Mouse (Mus musculus) induced T-regulatory cell, adult 2 months (primary cell): Measurements from ENCODE around the gene Mcm8.
A peak's percentile ranks its signal among the peaks of the same experiment; 100 is the strongest.

Source experiments
- DNase-seq: peaks from one replicate; pipeline ENCODE4 v3.0.0-alpha.2; 2012; ENCODE audit warnings: low read depth

The Mcm8 gene

GRCm38 (mm10) chr2:132815608-132816314 is at the start of gene Mcm8, which contains the start of gene Trmt6:
TSS of gene Mcm8 (plus strand) at chr2:132816141.
TSS of gene Trmt6 (minus strand) at chr2:132816055.
- peak; percentile 99 for DNase-seq

- DNase-seq, result no peak
Measured at GRCm38 (mm10) chr2:132770822-132771221, 45.1 kb upstream of the Mcm8 start.

- no peak for DNase-seq
Measured at GRCm38 (mm10) chr2:132780978-132781377, 35.0 kb upstream of the Mcm8 start, which contains the start of gene Chgb. TSS of gene Chgb (plus strand) at chr2:132781278.

GRCm38 (mm10) chr2:132781439-132782068 is 34.4 kb upstream of the Mcm8 start:
- peak; percentile 73 for DNase-seq

GRCm38 (mm10) chr2:132784039-132784438 is 31.9 kb upstream of the Mcm8 start:
- no peak for DNase-seq

- DNase-seq, result no peak
Measured at GRCm38 (mm10) chr2:132793441-132794203, 22.3 kb upstream of the Mcm8 start.

GRCm38 (mm10) chr2:132794204-132794586 is 21.7 kb upstream of the Mcm8 start:
- DNase-seq, result no peak

- DNase-seq, result no peak
Measured at GRCm38 (mm10) chr2:132802976-132803375, 13.0 kb upstream of the Mcm8 start.

- DNase-seq, result no peak
Measured at GRCm38 (mm10) chr2:132841071-132841470, 25.1 kb downstream of the Mcm8 start.

GRCm38 (mm10) chr2:132846407-132847358 is 30.7 kb downstream of the Mcm8 start, which contains the start of gene Crls1:
TSS of gene Crls1 (plus strand) at chr2:132846666.
- DNase-seq, result peak; percentile 97

GRCm38 (mm10) chr2:132847581-132847980 is 31.6 kb downstream of the Mcm8 start:
- peak; percentile 16 for DNase-seq

GRCm38 (mm10) chr2:132848361-132848760 is 32.4 kb downstream of the Mcm8 start:
- no peak for DNase-seq

- DNase-seq, result no peak
Measured at GRCm38 (mm10) chr2:132849141-132849540, 33.2 kb downstream of the Mcm8 start.

GRCm38 (mm10) chr2:132853051-132853450 is 37.1 kb downstream of the Mcm8 start:
- no peak for DNase-seq

- no peak for DNase-seq
Measured at GRCm38 (mm10) chr2:132856333-132856732, 40.4 kb downstream of the Mcm8 start.

GRCm38 (mm10) chr2:132860435-132860834 is 44.5 kb downstream of the Mcm8 start:
- DNase-seq, result no peak

- DNase-seq, result no peak
Measured at GRCm38 (mm10) chr2:132861456-132861855, 45.5 kb downstream of the Mcm8 start.

- DNase-seq, result no peak
Measured at GRCm38 (mm10) chr2:132863325-132863724, 47.4 kb downstream of the Mcm8 start.

- no peak for DNase-seq
Measured at GRCm38 (mm10) chr2:132867521-132867920, 51.6 kb downstream of the Mcm8 start.

GRCm38 (mm10) chr2:132869682-132870081 is 53.7 kb downstream of the Mcm8 start:
- DNase-seq, result no peak

- DNase-seq, result no peak
Measured at GRCm38 (mm10) chr2:132870286-132870685, 54.3 kb downstream of the Mcm8 start.

GRCm38 (mm10) chr2:132871663-132872062 is 55.7 kb downstream of the Mcm8 start:
- DNase-seq, result no peak
